Mouse (Mus musculus): ENCODE data around the gene Phldb2. TPM values are rescaled to one million over a fixed set of nuclear protein-coding genes. Genes with fewer than 3 reads are reported as not detected.

The Phldb2 gene
- polyA plus RNA-seq, 1 experiment from 2014 or later: 32.9 TPM

DNA sequence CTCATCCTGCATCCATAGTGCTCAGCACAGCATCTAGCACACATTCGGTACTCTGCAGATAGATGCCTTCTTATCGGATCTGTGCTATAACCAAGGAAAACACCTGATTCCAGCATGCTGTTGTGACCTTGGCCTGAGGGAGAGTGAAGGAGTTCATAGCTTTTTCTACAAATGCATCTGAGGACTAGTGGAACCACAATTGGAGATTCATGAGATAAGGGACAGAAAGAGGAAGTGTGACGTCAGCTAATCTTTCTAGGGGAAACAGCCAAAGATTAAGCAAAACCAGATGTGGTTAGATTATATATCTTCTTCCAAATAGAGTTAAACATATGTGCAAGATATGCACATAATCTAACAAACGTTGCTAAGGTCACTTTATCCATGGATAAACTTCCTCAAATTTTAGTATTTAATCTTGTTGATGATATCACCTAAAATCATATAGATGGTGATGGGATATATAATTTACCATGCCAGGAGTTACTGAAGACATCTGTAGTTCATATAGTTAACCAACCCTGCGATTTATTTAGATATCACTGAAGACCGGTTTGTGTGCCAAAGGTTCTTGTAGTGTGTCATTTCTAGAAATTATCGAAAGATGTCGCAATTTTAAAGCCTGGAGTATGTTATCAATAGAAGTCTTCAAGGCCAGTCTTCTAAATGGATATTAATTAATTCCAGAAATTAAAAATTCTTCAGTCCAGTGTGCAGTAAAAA lies 11.1 kb downstream of the Phldb2 start:
- H3K9ac ChIP-seq: no peak overlapping the region
- ATAC-seq (ENCODE audit: low FRiP score, low read depth): no peak
- no peak overlapping the region for H3K4me3 ChIP-seq
- H3K27me3 ChIP-seq (replicated peaks): no peaks in the 10 kb centered on the region
- H3K9me3 ChIP-seq: no peaks in the 10 kb centered on the region
- H3K27ac ChIP-seq: no peak overlapping the region
- WGBS: 87% methylated on average over 8 of the region's 8 CpGs
- H3K4me1 ChIP-seq: 0 out of 2 replicates have a peak, but pooled peaks cover 5% of the 10 kb centered on the region
- no peaks in the 10 kb centered on the region for H3K36me3 ChIP-seq
- H3K4me2 ChIP-seq (replicated peaks): no peak overlapping the region

DNA sequence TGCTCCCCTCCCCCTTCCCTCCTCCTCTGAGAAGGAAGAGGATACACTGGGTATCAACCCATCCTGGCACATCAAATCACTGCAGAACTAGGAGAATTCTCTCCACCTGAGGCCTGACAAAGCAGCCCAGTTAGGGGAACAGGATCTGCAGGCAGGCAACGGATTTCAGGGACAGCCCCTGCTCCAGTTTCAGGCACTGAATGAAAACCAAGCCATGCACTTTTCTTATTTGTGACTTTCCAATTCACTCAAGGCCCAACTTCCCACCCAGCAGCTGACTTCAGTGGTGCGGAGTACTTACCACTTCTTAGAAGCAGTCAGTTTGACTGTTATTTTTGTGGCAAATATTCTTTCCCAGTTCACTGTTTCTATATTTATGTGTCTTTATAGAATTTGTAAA lies 12.7 kb downstream of the Phldb2 start:
- H3K9me3 ChIP-seq: no peaks in the 10 kb centered on the region
- no peak overlapping the region for H3K4me3 ChIP-seq
- H3K27me3 ChIP-seq (replicated peaks): no peaks in the 10 kb centered on the region
- no peak overlapping the region for H3K4me2 ChIP-seq (replicated peaks)
- no peaks in the 10 kb centered on the region for H3K36me3 ChIP-seq
- H3K4me1 ChIP-seq: peaks cover 8% of the 10 kb centered on the region; the same call in 1 of the 2 replicates
- no peak overlapping the region for H3K27ac ChIP-seq
- H3K9ac ChIP-seq: no peak overlapping the region
- WGBS: 83% methylated on average over 2 of the region's 2 CpGs
- no peak for ATAC-seq (ENCODE audit: low FRiP score, low read depth)

DNA sequence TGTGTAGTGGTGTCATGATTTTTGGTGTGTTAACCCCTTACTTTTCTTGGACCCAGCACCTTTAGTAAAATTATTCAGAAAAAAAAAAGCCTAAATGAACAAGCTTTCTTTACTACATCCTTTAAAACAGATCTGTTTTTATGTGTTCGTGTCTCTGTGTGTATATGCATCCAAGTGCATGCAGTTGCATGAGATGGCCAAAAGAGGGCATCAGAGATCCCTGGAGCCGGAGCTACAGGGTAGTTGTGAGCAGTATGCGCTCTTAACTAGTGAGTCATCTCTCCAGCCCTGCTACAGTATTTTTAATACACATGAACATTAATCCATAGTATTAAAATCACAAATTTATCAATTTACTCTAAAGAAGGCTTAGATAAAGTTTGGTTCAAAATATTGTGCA lies 14.0 kb downstream of the Phldb2 start:
- WGBS: 92% methylated on average over 3 of the region's 3 CpGs
- Histone ChIP-seq H3K27ac (no peak overlapping the region), H3K4me1 (peaks cover 3% of the 10 kb centered on the region; the same call in 1 of the 2 replicates), H3K9me3 (no peaks in the 10 kb centered on the region), H3K9ac (no peak overlapping the region), H3K4me3 (no peak overlapping the region), H3K36me3 (no peaks in the 10 kb centered on the region), H3K4me2 (replicated peaks) (no peak overlapping the region), H3K27me3 (replicated peaks) (no peaks in the 10 kb centered on the region)
- no peak for ATAC-seq (ENCODE audit: low FRiP score, low read depth)

DNA sequence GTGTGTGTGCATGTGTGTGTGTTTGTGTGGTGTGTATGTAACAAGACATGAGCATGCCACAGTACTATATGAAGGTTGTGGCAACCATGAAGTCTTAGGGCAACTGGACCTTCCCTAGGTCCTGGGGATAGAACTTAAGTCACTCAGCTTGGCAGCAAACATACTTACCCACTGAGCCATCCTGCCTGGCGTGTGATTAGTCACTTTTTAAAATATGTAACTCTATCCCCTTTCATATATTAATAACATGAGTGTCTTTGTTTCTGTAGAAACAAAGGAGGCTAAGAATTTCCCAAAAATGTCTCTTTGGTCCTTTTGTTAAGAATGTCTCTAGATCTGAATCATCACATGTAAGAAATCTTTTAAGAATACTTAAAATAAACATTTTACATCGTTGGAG lies 16.0 kb downstream of the Phldb2 start:
- H3K27ac ChIP-seq: no peak overlapping the region

DNA sequence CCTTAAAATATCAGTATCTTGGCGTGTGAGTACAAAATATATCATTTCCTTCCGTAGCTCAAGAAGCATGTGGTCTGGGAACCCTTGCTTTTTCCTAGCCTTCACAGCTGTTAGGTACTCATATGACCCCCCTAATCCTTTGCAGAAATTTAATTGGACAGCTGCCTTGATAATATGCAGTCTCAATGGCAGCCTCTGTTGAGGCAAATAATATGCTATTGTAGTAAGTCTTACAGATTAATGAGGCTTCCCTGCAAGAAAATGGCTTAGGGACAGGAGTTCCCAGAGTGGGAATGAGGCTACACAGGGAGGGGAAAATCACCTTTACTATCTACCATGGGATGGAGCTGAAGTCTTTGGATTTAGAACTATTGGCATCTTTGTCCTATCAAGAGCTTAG lies 16.9 kb downstream of the Phldb2 start:
- H3K36me3 ChIP-seq: no peaks in the 10 kb centered on the region
- 45% methylated on average over 2 of the region's 2 CpGs for WGBS
- no peak overlapping the region for H3K27ac ChIP-seq
- no peak overlapping the region for H3K9ac ChIP-seq
- no peak overlapping the region for H3K4me3 ChIP-seq
- peaks cover 3% of the 10 kb centered on the region; the same call in 1 of the 2 replicates for H3K4me1 ChIP-seq
- no peaks in the 10 kb centered on the region for H3K27me3 ChIP-seq (replicated peaks)
- no peak overlapping the region for H3K4me2 ChIP-seq (replicated peaks)
- no peak for ATAC-seq (ENCODE audit: low FRiP score, low read depth)
- H3K9me3 ChIP-seq: no peaks in the 10 kb centered on the region

More for the DNA sequence above, 16.0 kb downstream of the Phldb2 start:
- H3K36me3 ChIP-seq: no peaks in the 10 kb centered on the region
- H3K4me1 ChIP-seq: peaks cover 3% of the 10 kb centered on the region; the same call in 1 of the 2 replicates
- H3K4me3 ChIP-seq: no peak overlapping the region
- 71% methylated on average over 2 of the region's 2 CpGs for WGBS
- no peak overlapping the region for H3K9ac ChIP-seq
- H3K9me3 ChIP-seq: no peaks in the 10 kb centered on the region
- no peaks in the 10 kb centered on the region for H3K27me3 ChIP-seq (replicated peaks)
- no peak for ATAC-seq (ENCODE audit: low FRiP score, low read depth)
- no peak overlapping the region for H3K4me2 ChIP-seq (replicated peaks)

DNA sequence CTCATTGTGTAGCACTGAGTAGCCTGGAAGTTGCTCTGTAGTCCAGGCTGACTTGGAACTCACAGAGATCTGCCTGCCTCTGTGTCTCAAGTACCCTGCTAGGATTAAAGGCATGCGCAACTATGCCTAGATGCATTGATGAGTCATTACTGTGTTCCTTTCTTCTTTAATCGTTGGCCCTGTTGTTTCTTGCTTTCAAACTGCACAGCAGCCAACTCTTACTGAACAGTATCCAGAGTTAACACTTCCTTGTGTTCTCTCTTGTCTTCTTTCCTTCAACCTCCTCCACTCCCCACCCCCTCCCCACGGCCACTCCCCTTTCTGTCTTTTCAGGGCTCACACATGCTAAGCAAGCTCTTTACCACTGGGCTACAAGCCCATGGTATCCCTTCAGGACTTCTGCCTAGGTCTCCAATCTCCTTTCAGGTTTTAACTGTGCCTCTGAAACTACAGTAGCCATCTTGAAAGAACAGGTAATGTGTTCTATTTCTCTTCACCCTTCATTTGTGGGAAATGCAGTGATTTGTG lies 17.4 kb downstream of the Phldb2 start:
- Histone ChIP-seq H3K9ac (no peak overlapping the region), H3K9me3 (no peaks in the 10 kb centered on the region), H3K4me1 (peaks cover 3% of the 10 kb centered on the region; the same call in 1 of the 2 replicates), H3K27me3 (replicated peaks) (no peaks in the 10 kb centered on the region), H3K27ac (no peak overlapping the region), H3K4me3 (no peak overlapping the region), H3K36me3 (no peaks in the 10 kb centered on the region), H3K4me2 (replicated peaks) (no peak overlapping the region)
- 77% methylated on average over 3 of the region's 3 CpGs for whole genome bisulfite sequencing
- ATAC-seq (ENCODE audit: low FRiP score, low read depth): peak; percentile 46; the same call in 1 of the 2 replicates

DNA sequence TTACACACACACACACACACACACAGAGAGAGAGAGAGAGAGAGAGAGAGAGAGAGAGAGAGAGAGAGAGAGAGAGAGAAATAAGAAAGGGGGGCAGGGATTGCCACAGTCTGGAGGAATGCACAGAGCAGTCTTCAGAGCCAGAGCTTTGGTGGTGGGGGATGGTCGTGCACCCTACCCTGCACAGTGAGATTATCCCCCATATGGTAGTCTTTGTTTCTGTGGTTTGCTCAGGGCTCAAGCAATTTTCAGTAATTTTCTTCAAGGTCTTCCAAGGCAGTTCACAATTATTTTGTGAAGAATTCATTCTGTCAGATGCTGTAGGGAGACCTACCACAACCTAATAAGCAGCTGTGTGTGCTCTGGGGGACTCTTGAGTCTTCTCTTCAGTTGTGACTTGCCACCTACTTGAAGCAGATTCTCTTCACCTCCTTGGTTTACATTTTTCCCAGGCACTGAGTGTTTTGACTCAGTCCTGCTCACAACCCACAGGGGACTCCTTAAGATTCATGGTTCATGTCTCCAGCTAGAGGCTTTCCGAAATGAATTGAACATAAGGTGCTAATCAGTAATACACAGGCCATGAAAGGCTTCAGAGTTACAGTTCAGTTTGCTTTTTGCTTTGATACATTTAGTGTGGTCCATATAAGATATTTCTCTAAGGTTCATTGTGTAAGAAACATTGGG lies 18.5 kb downstream of the Phldb2 start:
- no peaks in the 10 kb centered on the region for H3K27me3 ChIP-seq (replicated peaks)
- 0 out of 2 replicates have a peak, but pooled peaks have one; percentile 50 for ATAC-seq (ENCODE audit: low FRiP score, low read depth)
- no peak overlapping the region for H3K4me3 ChIP-seq
- peaks cover 3% of the 10 kb centered on the region; the same call in 1 of the 2 replicates for H3K4me1 ChIP-seq
- H3K9me3 ChIP-seq: no peaks in the 10 kb centered on the region
- H3K27ac ChIP-seq: no peak overlapping the region
- no peak overlapping the region for H3K4me2 ChIP-seq (replicated peaks)
- no peaks in the 10 kb centered on the region for H3K36me3 ChIP-seq
- no peak overlapping the region for H3K9ac ChIP-seq
- WGBS: 64% methylated on average over 2 of the region's 2 CpGs

DNA sequence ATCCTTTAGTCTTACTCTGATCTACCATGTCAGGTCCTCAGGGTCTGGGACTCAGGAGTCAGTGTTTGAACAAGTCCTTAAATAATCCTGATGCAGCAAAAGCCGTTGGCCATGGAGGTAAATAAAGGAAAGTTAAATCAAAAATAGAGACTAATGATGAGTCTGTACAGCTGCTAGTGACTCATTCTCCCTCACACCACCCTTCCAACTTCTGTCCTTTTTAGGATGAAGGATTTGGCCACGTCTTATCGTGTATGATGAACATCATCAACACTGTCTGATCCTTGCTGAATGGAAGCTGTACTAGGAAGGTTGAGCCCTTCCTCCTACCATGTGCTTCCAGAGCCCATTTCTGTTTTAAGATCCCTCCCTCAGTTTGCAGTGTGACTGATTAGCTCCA lies 23.1 kb downstream of the Phldb2 start:
- H3K4me3 ChIP-seq: no peak overlapping the region
- no peak overlapping the region for H3K4me2 ChIP-seq (replicated peaks)
- no peaks in the 10 kb centered on the region for H3K36me3 ChIP-seq
- H3K9me3 ChIP-seq: no peaks in the 10 kb centered on the region
- no peak overlapping the region for H3K9ac ChIP-seq
- WGBS: 93% methylated on average over 3 of the region's 3 CpGs
- ATAC-seq (ENCODE audit: low FRiP score, low read depth): no peak
- H3K4me1 ChIP-seq: no peaks in the 10 kb centered on the region; the same call in 1 of the 2 replicates
- no peaks in the 10 kb centered on the region for H3K27me3 ChIP-seq (replicated peaks)
- no peak overlapping the region for H3K27ac ChIP-seq

DNA sequence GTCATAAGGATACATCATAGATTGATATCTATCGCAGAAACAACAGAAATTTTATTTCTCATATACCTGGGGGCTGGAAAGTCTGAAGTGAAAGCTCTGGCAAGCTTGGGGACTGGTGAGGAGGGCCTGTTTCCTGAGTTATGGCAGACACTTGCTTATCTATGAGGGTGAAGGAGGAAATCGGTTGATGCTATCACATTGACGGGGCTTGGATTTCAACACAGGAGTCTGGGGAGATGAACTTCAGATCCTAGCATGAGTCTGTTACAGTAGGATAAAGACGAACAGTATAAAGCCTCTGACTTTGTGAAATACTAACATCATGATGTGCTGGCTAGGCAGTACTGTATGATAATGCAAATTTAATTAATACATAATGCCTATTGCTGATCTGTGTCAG lies 25.3 kb downstream of the Phldb2 start:
- Histone ChIP-seq H3K4me3 (no peak overlapping the region), H3K27ac (no peak overlapping the region), H3K27me3 (replicated peaks) (no peaks in the 10 kb centered on the region), H3K36me3 (no peaks in the 10 kb centered on the region), H3K9ac (no peak overlapping the region), H3K4me2 (replicated peaks) (no peak overlapping the region), H3K4me1 (peaks cover 6% of the 10 kb centered on the region; the same call in 1 of the 2 replicates), H3K9me3 (no peaks in the 10 kb centered on the region)
- WGBS: 89% methylated on average over 4 of the region's 4 CpGs
- ATAC-seq (ENCODE audit: low FRiP score, low read depth): no peak

DNA sequence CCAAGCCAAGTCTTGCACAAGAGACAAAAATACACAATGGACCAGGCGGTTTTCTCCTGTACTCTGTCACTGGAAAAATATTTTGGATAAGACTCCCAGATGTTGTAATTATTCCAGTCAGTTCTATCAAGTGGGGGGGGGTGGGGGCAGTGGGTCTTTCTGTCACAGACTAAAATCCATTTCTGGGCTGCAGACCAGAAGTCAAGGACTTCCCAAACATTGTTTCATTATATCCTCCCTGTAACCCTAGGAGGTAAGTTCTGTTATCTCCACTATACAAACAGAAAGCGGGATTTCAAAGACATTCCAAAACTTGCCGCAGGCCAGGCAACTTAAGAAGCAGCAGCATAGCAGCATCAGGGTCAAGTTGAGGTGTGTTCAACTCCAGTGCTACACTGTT lies 25.8 kb downstream of the Phldb2 start:
- Histone ChIP-seq H3K9ac (no peak overlapping the region), H3K4me2 (replicated peaks) (no peak overlapping the region), H3K4me1 (peaks cover 6% of the 10 kb centered on the region; the same call in 1 of the 2 replicates), H3K4me3 (no peak overlapping the region), H3K9me3 (no peaks in the 10 kb centered on the region), H3K27me3 (replicated peaks) (no peaks in the 10 kb centered on the region), H3K27ac (no peak overlapping the region), H3K36me3 (no peaks in the 10 kb centered on the region)
- no peak for ATAC-seq (ENCODE audit: low FRiP score, low read depth)
- 74% methylated on average over 3 of the region's 3 CpGs for WGBS

DNA sequence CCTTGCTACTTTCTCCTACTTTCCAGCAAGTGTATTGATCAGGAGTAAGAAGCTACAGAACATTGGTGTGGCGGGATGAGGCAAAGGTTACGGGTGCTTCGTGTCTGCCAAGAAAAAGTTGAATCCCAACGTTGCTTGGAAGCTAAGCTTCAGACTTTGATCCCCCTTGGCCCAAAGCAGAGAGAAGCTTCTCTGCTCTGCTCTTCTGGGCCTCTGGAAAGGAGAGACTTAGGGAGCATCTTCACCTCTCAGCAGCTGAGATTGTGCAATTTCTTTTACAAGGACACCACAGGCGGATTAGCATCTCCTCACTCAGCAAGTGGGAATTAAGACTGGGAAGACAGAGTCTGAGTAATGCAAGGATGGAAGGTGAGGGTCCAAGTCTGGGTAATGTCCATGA lies 26.5 kb downstream of the Phldb2 start:
- no peak overlapping the region for H3K9ac ChIP-seq
- ATAC-seq (ENCODE audit: low FRiP score, low read depth): no peak
- H3K36me3 ChIP-seq: no peaks in the 10 kb centered on the region
- no peaks in the 10 kb centered on the region for H3K9me3 ChIP-seq
- 89% methylated on average over 5 of the region's 5 CpGs for WGBS
- no peak overlapping the region for H3K27ac ChIP-seq
- H3K4me3 ChIP-seq: no peak overlapping the region
- no peaks in the 10 kb centered on the region for H3K27me3 ChIP-seq (replicated peaks)
- peaks cover 6% of the 10 kb centered on the region; the same call in 1 of the 2 replicates for H3K4me1 ChIP-seq
- no peak overlapping the region for H3K4me2 ChIP-seq (replicated peaks)

DNA sequence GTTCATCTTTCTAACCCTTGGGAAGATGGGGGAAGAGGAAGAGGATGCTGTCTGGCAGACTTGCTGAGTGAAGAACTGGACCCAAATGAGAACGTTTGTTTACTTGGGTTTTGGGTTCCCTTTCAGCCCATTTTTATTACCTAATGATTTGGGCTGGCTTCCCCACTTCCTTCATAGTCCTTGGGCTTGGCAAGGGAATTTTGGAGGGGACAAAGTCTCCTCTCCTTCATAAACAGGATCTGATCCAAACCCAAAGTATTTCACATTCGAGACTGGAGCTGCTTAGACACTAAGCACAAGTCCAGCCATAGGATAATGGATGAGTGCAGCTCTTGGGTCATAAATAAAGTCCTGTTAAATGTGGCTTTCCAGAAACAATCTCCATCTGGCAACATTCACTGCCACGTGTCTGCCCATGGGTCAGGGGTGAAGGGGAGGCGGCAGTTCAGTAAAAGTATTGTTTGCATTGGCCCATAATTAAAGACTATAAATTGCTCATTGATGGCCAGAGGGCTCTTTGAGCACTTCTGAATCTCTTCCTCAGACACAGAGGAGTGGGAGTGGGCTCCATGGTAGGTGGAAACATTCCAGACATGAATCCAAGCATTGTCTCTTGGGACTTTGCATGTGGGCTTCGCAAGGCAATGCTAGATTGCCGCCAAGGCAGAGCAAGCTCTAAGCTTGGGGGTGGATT lies 29.5 kb downstream of the Phldb2 start:
- 39% methylated on average over 6 of the region's 6 CpGs for WGBS
- no peaks in the 10 kb centered on the region for H3K9me3 ChIP-seq
- H3K4me1 ChIP-seq: peaks cover 6% of the 10 kb centered on the region; the same call in 1 of the 2 replicates
- H3K27ac ChIP-seq: no peak overlapping the region
- no peak for ATAC-seq (ENCODE audit: low FRiP score, low read depth)
- H3K36me3 ChIP-seq: no peaks in the 10 kb centered on the region
- H3K9ac ChIP-seq: no peak overlapping the region
- H3K4me3 ChIP-seq: no peak overlapping the region
- H3K27me3 ChIP-seq (replicated peaks): no peaks in the 10 kb centered on the region
- H3K4me2 ChIP-seq (replicated peaks): no peak overlapping the region
